Mouse (Mus musculus) c-Kit-negative CD71-positive TER-119-positive erythroid progenitor cells, embryonic 14.5 days (primary cell): Measurements from ENCODE around the gene Fat2.

Source experiments
- DNase-seq: peaks from one replicate; pipeline ENCODE4 v3.0.0-alpha.2; 2013; ENCODE audit warnings: low read depth, low spot score

Fat2 gene

GRCm38 (mm10) chr11:55329868-55330772 is 6.2 kb downstream of the Fat2 start:
- DNase-seq = no peak

- no peak for DNase-seq
Observed at GRCm38 (mm10) chr11:55327558-55328409, 8.6 kb downstream of the Fat2 start.

GRCm38 (mm10) chr11:55327111-55327510 is 9.3 kb downstream of the Fat2 start:
- DNase-seq = no peak

- DNase-seq = no peak
Observed at GRCm38 (mm10) chr11:55326211-55326610, 10.2 kb downstream of the Fat2 start.

GRCm38 (mm10) chr11:55323854-55324253 is 12.5 kb downstream of the Fat2 start:
- no peak for DNase-seq

GRCm38 (mm10) chr11:55320990-55321389 is 15.4 kb downstream of the Fat2 start:
- DNase-seq = no peak

GRCm38 (mm10) chr11:55315966-55316365 is 20.4 kb downstream of the Fat2 start:
- DNase-seq = no peak

GRCm38 (mm10) chr11:55314704-55315047 is 21.7 kb downstream of the Fat2 start:
- DNase-seq = no peak

GRCm38 (mm10) chr11:55313768-55314703 is 22.3 kb downstream of the Fat2 start:
- no peak for DNase-seq

GRCm38 (mm10) chr11:55302350-55302749 is 34.0 kb downstream of the Fat2 start:
- DNase-seq = no peak

GRCm38 (mm10) chr11:55293179-55293578 is 43.2 kb downstream of the Fat2 start:
- DNase-seq = no peak

- DNase-seq = no peak
Observed at GRCm38 (mm10) chr11:55291901-55292300, 44.5 kb downstream of the Fat2 start.

- no peak for DNase-seq
Observed at GRCm38 (mm10) chr11:55289851-55290391, 46.4 kb downstream of the Fat2 start.

GRCm38 (mm10) chr11:55274756-55275155 is 61.6 kb downstream of the Fat2 start:
- no peak for DNase-seq

GRCm38 (mm10) chr11:55268580-55268979 is 67.8 kb downstream of the Fat2 start:
- DNase-seq = no peak

GRCm38 (mm10) chr11:55265647-55266046 is 70.7 kb downstream of the Fat2 start:
- DNase-seq = no peak

GRCm38 (mm10) chr11:55264318-55264717 is 72.0 kb downstream of the Fat2 start:
- no peak for DNase-seq

- DNase-seq = no peak
Observed at GRCm38 (mm10) chr11:55262000-55262399, 74.4 kb downstream of the Fat2 start.

- no peak for DNase-seq
Observed at GRCm38 (mm10) chr11:55261105-55261504, 75.3 kb downstream of the Fat2 start.

GRCm38 (mm10) chr11:55253391-55253790 is 83.0 kb downstream of the Fat2 start:
- no peak for DNase-seq

GRCm38 (mm10) chr11:55250527-55250926 is 85.8 kb downstream of the Fat2 start:
- no peak for DNase-seq
